Comparison of ENCODE assay signal across 14 mouse cellular contexts in the genomic region with DNA sequence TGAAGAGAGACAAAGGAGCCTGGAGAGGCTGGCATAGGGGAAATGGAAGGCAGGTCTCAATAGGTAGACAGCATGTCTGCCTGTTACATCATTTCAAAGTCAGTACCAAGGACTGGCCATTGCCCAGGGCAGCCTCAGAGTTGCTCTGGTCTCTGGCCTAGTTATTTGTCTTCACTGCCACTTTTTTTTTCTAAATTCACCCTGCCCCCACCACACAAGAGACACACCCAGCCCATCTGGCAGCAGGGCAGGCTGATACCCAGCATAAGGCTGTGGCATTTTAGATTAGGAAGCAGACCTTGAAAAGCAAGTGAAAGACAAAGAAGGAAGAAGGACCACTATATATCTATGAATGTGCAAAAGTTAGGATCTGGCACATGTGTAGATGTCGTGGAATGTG. TPM values are rescaled to one million over a fixed set of nuclear protein-coding genes. Genes with fewer than 3 reads are reported as not detected.
DNase-seq lines count a peak whose midpoint lies in the region; ATAC-seq and TF ChIP-seq lines count a peak whose summit lies in the region.
"Had no signal": no experiment of that assay in that cellular context is flagged by ENCODE, and none has a peak within 500 bp of the region (broad histone marks: within the 10 kb centered on the region; RNA-seq: fewer than 3 reads in every experiment).

No protein-coding gene starts in this region.

- peaks cover 43% of the 10 kb centered on the region for H3K4me1 ChIP-seq in forebrain, embryonic 15.5 days
- peaks cover 0 to 9% of the 10 kb centered on the region in 2 experiments; a peak in 2 of 4 replicates for H3K4me1 ChIP-seq in liver, embryonic 14.5 days (replicated peaks; ENCODE audit: control insufficient read depth in 2 of 2, insufficient read depth in 2 of 2, low read length in 1 of 2)
- H3K4me1 ChIP-seq in kidney, adult 2 months (ENCODE audit: control insufficient read depth, insufficient read depth, low read length): no peaks in the 10 kb centered on the region
- H3K4me1 ChIP-seq: heart, embryonic 13.5 days; kidney, embryonic 15.5 days had no signal

- peak overlapping the region; percentile 90 for H3K27ac ChIP-seq in forebrain, embryonic 15.5 days (replicated peaks)
- no peak overlapping the region for H3K27ac ChIP-seq in liver, embryonic 14.5 days
- no peak overlapping the region for H3K27ac ChIP-seq in kidney, adult 2 months (ENCODE audit: insufficient read depth, low read depth, low read length)
- H3K27ac ChIP-seq: heart, embryonic 13.5 days; kidney, embryonic 15.5 days had no signal

- H3K36me3 ChIP-seq in forebrain, embryonic 15.5 days: peaks cover 3% of the 10 kb centered on the region; the same call in 1 of the 2 replicates
- no peaks in the 10 kb centered on the region for H3K36me3 ChIP-seq in liver, embryonic 14.5 days (replicated peaks; ENCODE audit: control insufficient read depth, insufficient read depth, low read depth)
- H3K36me3 ChIP-seq in kidney, adult 2 months (ENCODE audit: control insufficient read depth, insufficient read depth, low read length): no peaks in the 10 kb centered on the region
- H3K36me3 ChIP-seq: heart, embryonic 13.5 days; kidney, embryonic 15.5 days had no signal

- TF ChIP-seq POLR2A in kidney, adult 2 months (IDR thresholded peaks at IDR 0.05; ENCODE audit: low read depth, low read length): no peak

- H3K27me3 ChIP-seq in forebrain, embryonic 15.5 days: no peaks in the 10 kb centered on the region
- no peaks in the 10 kb centered on the region for H3K27me3 ChIP-seq in liver, embryonic 14.5 days (ENCODE audit: control insufficient read depth, insufficient read depth, low read length)
- H3K27me3 ChIP-seq in kidney, adult 2 months (replicated peaks; ENCODE audit: control insufficient read depth, insufficient read depth, low read length): no peaks in the 10 kb centered on the region
- H3K27me3 ChIP-seq: kidney, embryonic 15.5 days had no signal

- H3K9ac ChIP-seq in forebrain, embryonic 15.5 days (replicated peaks): no peak overlapping the region
- H3K9ac ChIP-seq in liver, embryonic 14.5 days (replicated peaks): no peak overlapping the region
- H3K9ac ChIP-seq: heart, embryonic 13.5 days; kidney, embryonic 15.5 days had no signal

- TF ChIP-seq CTCF in liver, embryonic 14.5 days (IDR thresholded peaks at IDR 0.05; ENCODE audit: low read depth): no peak
- TF ChIP-seq CTCF in kidney, adult 2 months (conservative IDR thresholded peaks at IDR 0.05; ENCODE audit: insufficient read depth, insufficient read length, low read depth, low read length): no peak

- TF ChIP-seq EP300 in liver, embryonic 14.5 days (IDR thresholded peaks at IDR 0.05; ENCODE audit: low read depth): peak; percentile 70

- peak; percentile 28 for DNase-seq in retina, postnatal 1 day
- no peak for DNase-seq in retina, embryonic 14.5 days (ENCODE audit: low spot score)
- DNase-seq in liver, embryonic 14.5 days (ENCODE audit: low read depth in 3 of 3, low spot score in 3 of 3): peak; percentile 19 to 42 (median 35)
- no peak for DNase-seq in adrenal gland, postnatal 10 days
- no peak for DNase-seq in thymus, postnatal 36 days
- no peak for DNase-seq in kidney, adult 2 months
- DNase-seq: adrenal gland, adult 2 months; gastrocnemius, postnatal 10 days; lung, postnatal 10 days had no signal

- H3K4me3 ChIP-seq in forebrain, embryonic 15.5 days: no peak overlapping the region
- H3K4me3 ChIP-seq in liver, embryonic 14.5 days (ENCODE audit: insufficient read depth in 1 of 2, low read depth in 2 of 2, low read length in 2 of 2): no peak overlapping the region
- H3K4me3 ChIP-seq in kidney, adult 2 months (ENCODE audit: insufficient read depth, low read depth, low read length): no peak overlapping the region
- H3K4me3 ChIP-seq: heart, embryonic 13.5 days; kidney, embryonic 15.5 days had no signal

- H3K4me2 ChIP-seq in forebrain, embryonic 15.5 days (replicated peaks): no peak overlapping the region
- H3K4me2 ChIP-seq in liver, embryonic 14.5 days (ENCODE audit: low read depth): peak overlapping the region; percentile 29; the same call in 1 of the 2 replicates
- H3K4me2 ChIP-seq: heart, embryonic 13.5 days; kidney, embryonic 15.5 days had no signal

- no peak for ATAC-seq in forebrain, embryonic 15.5 days (replicated peaks)
- ATAC-seq in liver, embryonic 14.5 days (ENCODE audit: insufficient read depth): peak; percentile 80
- ATAC-seq: CD4-positive, CD25-positive, alpha-beta regulatory T cell, adult 4 months had no signal

- no peaks in the 10 kb centered on the region for H3K9me3 ChIP-seq in forebrain, embryonic 15.5 days
- no peaks in the 10 kb centered on the region for H3K9me3 ChIP-seq in liver, embryonic 14.5 days (ENCODE audit: control insufficient read depth, low read length)
- H3K9me3 ChIP-seq: heart, embryonic 13.5 days; kidney, embryonic 15.5 days had no signal

- WGBS in forebrain, embryonic 15.5 days: 71% methylated on average over 1 of the region's 1 CpGs
- WGBS in liver, embryonic 14.5 days (ENCODE audit: insufficient replicate concordance): 14% methylated on average over 1 of the region's 1 CpGs
- WGBS in kidney, adult 2 months: 70% methylated on average over 1 of the region's 1 CpGs

RNA-seq across cellular contexts. Expression of a gene that starts 24.1 kb away (rescaled TPM):
- 0.23 TPM in 1 of 2 replicates, not detected in the other for polyA plus RNA-seq in forebrain, embryonic 15.5 days (2015; fragmentation: Nextera tagmentation; extraction: Ambion mirVana)
- polyA plus RNA-seq in liver, embryonic 14.5 days (2012; rRNA removed): 0.01 TPM in 1 of 2 replicates, not detected in the other
- not detected in 2 replicates for polyA plus RNA-seq in liver, embryonic 14.5 days (2014; fragmentation: Nextera tagmentation; extraction: Ambion mirVana)
- total RNA-seq in adrenal gland, postnatal 10 days (2021): not detected
- 35.3 and 41.0 TPM in 2 replicates for polyA plus RNA-seq in kidney, adult 2 months (2012; rRNA removed)
- total RNA-seq: adrenal gland, adult 2 months; gastrocnemius, postnatal 10 days; layer of hippocampus, postnatal 10 days had no signal
- polyA plus RNA-seq: adrenal gland, adult 2 months; heart, embryonic 13.5 days had no signal

RNA-seq across cellular contexts. Expression of a gene that starts 28.1 kb away (rescaled TPM):
- polyA plus RNA-seq in forebrain, embryonic 15.5 days (2015; fragmentation: Nextera tagmentation; extraction: Ambion mirVana): 66.5 and 78.2 TPM in 2 replicates
- polyA plus RNA-seq in liver, embryonic 14.5 days (2012; rRNA removed): 0.18 and 0.47 TPM in 2 replicates
- polyA plus RNA-seq in liver, embryonic 14.5 days (2014; fragmentation: Nextera tagmentation; extraction: Ambion mirVana): 0.16 and 0.20 TPM in 2 replicates
- 10 to 100 TPM in 1 of 2 experiments, 1 to 10 TPM in 1; 9.9 to 24.7 TPM for total RNA-seq in adrenal gland, postnatal 10 days (2021)
- polyA plus RNA-seq in kidney, adult 2 months (2012; rRNA removed): 26.5 TPM in 2 replicates

RNA-seq across cellular contexts. Expression of a gene that starts 43.1 kb away (rescaled TPM):
- polyA plus RNA-seq in forebrain, embryonic 15.5 days (2015; fragmentation: Nextera tagmentation; extraction: Ambion mirVana): 3.9 and 4.0 TPM in 2 replicates
- 0.23 and 0.30 TPM in 2 replicates for polyA plus RNA-seq in liver, embryonic 14.5 days (2012; rRNA removed)
- polyA plus RNA-seq in liver, embryonic 14.5 days (2014; fragmentation: Nextera tagmentation; extraction: Ambion mirVana): 0.08 TPM in 1 of 2 replicates, not detected in the other
- 1 to 10 TPM; 5.1 to 5.9 TPM for total RNA-seq in adrenal gland, postnatal 10 days (2021)
- polyA plus RNA-seq in kidney, adult 2 months (2012; rRNA removed): 0.88 and 0.94 TPM in 2 replicates

RNA-seq across cellular contexts. Expression of a gene that starts 53.8 kb away (rescaled TPM):
- polyA plus RNA-seq in forebrain, embryonic 15.5 days (2015; fragmentation: Nextera tagmentation; extraction: Ambion mirVana): 2.2 and 2.3 TPM in 2 replicates
- polyA plus RNA-seq in liver, embryonic 14.5 days (2012; rRNA removed): 7.2 and 7.8 TPM in 2 replicates
- polyA plus RNA-seq in liver, embryonic 14.5 days (2014; fragmentation: Nextera tagmentation; extraction: Ambion mirVana): 3.5 and 4.9 TPM in 2 replicates
- 1 to 10 TPM; 7.9 to 9.2 TPM for total RNA-seq in adrenal gland, postnatal 10 days (2021)
- 8.9 and 15.5 TPM in 2 replicates for polyA plus RNA-seq in kidney, adult 2 months (2012; rRNA removed)

RNA-seq across cellular contexts. Expression of a gene that starts 53.9 kb away (rescaled TPM):
- 108 and 110 TPM in 2 replicates for polyA plus RNA-seq in forebrain, embryonic 15.5 days (2015; fragmentation: Nextera tagmentation; extraction: Ambion mirVana)
- 64.1 and 73.0 TPM in 2 replicates for polyA plus RNA-seq in liver, embryonic 14.5 days (2012; rRNA removed)
- polyA plus RNA-seq in liver, embryonic 14.5 days (2014; fragmentation: Nextera tagmentation; extraction: Ambion mirVana): 81.1 and 81.3 TPM in 2 replicates
- total RNA-seq in adrenal gland, postnatal 10 days (2021): 10 to 100 TPM; 86.5 to 99.0 TPM
- polyA plus RNA-seq in kidney, adult 2 months (2012; rRNA removed): 61.3 and 69.7 TPM in 2 replicates

Comparison
In these comparisons a context has a peak if more than half of its experiments do, and no peak if none do; other contexts are left out.
1. DNase-seq: peak in retina, postnatal 1 day (single experiment) and liver, embryonic 14.5 days (3 of 3); none in retina, embryonic 14.5 days (single experiment), adrenal gland, postnatal 10 days (single experiment), thymus, postnatal 36 days (0 of 2) and kidney, adult 2 months (single experiment).
2. RNA of a gene that starts 24.1 kb away (polyA plus RNA-seq): 35.3 to 41.0 TPM in kidney, adult 2 months; 0.23 TPM in forebrain, embryonic 15.5 days and 0.01 TPM in liver, embryonic 14.5 days; every median in the first group is over 10 times any median in the second.
3. RNA of a gene that starts 28.1 kb away (polyA plus RNA-seq): 66.5 to 78.2 TPM in forebrain, embryonic 15.5 days and 26.5 TPM in kidney, adult 2 months; 0.16 to 0.47 TPM in liver, embryonic 14.5 days; every median in the first group is over 10 times any median in the second.